Mouse (Mus musculus) midbrain, embryonic 11.5 days (tissue): Measurements from ENCODE around the gene Lpcat1. TPM values are rescaled to one million over a fixed set of nuclear protein-coding genes. Genes with fewer than 3 reads are reported as not detected.

Experiments used
- ATAC-seq: fragments of 200-750 bp; cut with Nextera tagmentation; 2 replicates; pipeline ENCODE4 v1.8.0; 2017; ENCODE audit warnings: moderate TSS enrichment, moderate library complexity; ENCODE audit not compliant: low FRiP score
- DNase-seq: peaks from one replicate; pipeline ENCODE4 v3.0.0; 2015; ENCODE audit warnings: low spot score; ENCODE audit errors: missing footprints
- H3K27ac ChIP-seq: fragments of 300-500 bp; sonication (generic); 2 replicates; pipeline ENCODE4 v1.5.1; 2014; ENCODE audit warnings: low read depth, low read length
- H3K27me3 ChIP-seq: fragments of 300-500 bp; sonication (generic); 2 replicates; pipeline ENCODE4 v1.6.1; 2014; ENCODE audit warnings: mild to moderate bottlenecking, low read length, moderate library complexity, mixed read lengths; ENCODE audit not compliant: control insufficient read depth, insufficient read depth
- H3K36me3 ChIP-seq: fragments of 300-500 bp; sonication (generic); 2 replicates; pipeline ENCODE4 v1.6.1; 2014; ENCODE audit warnings: mild to moderate bottlenecking, low read length, moderate library complexity, mixed read lengths; ENCODE audit not compliant: control insufficient read depth, insufficient read depth
- H3K4me1 ChIP-seq: fragments of 300-500 bp; sonication (generic); 2 replicates; pipeline ENCODE4 v1.6.1; 2014; ENCODE audit warnings: low read length; ENCODE audit not compliant: control insufficient read depth, insufficient read depth
- H3K4me2 ChIP-seq: fragments of 300-500 bp; sonication (generic); 2 replicates; pipeline ENCODE4 v1.6.1; 2014; ENCODE audit warnings: mild to moderate bottlenecking, moderate library complexity
- H3K4me3 ChIP-seq: fragments of 300-500 bp; sonication (generic); 2 replicates; pipeline ENCODE4 v1.5.1; 2014; ENCODE audit warnings: low read depth, low read length
- H3K9ac ChIP-seq: fragments of 300-500 bp; sonication (generic); 2 replicates; pipeline ENCODE4 v1.6.1; 2014; ENCODE audit warnings: low read length
- H3K9me3 ChIP-seq: fragments of 300-500 bp; sonication (generic); 2 replicates; pipeline ENCODE4 v1.6.1; 2016; ENCODE audit warnings: low read length; ENCODE audit not compliant: control insufficient read depth
- WGBS: fragments of 180-500 bp; shearing (Covaris S2); extraction: QIAGEN DNeasy Blood & Tissue Kit; methylation state at CpG from one replicate; pipeline ENCODE4 v1.1.7; 2014; 5-methylcytosine and 5-hydroxymethylcytosine counted together
- polyA plus RNA-seq: library from polyadenylated mRNA; unstranded; fragments of >200 nt; fragmentation: Nextera tagmentation; extraction: Ambion mirVana; gene quantifications from 2 replicates; pipeline ENCODE4 v1.2.1, GENCODE M21; 2014

The Lpcat1 gene
- polyA plus RNA-seq, 1 experiment from 2014 or later, result 52.0 TPM

- peaks cover 32% of the 10 kb centered on the region for H3K27me3 ChIP-seq
- H3K27ac ChIP-seq, result no peak overlapping the region
- peaks cover 3% of the 10 kb centered on the region; the same call in 1 of the 2 replicates for H3K4me1 ChIP-seq
- no peaks in the 10 kb centered on the region for H3K36me3 ChIP-seq
- H3K4me3 ChIP-seq, result no peak overlapping the region
- no peak overlapping the region for H3K9ac ChIP-seq
- DNase-seq (no peak), ATAC-seq (no peak)
- 64% methylated on average over 3 of the region's 3 CpGs for WGBS
- no peaks in the 10 kb centered on the region for H3K9me3 ChIP-seq
- H3K4me2 ChIP-seq, result no peak overlapping the region
Measured at GRCm38 (mm10) chr13:73535287-73535686, 68.3 kb downstream of the Lpcat1 start.

- under 1% methylated on average over 26 of the region's 26 CpGs for WGBS
- Histone ChIP-seq H3K9ac (peak within 1 kb of the TSS; percentile 2; the same call in 1 of the 2 replicates), H3K4me3 (peak within 1 kb of the TSS; percentile 38), H3K4me1 (peaks cover 3% of the 10 kb centered on the region; the same call in 1 of the 2 replicates), H3K36me3 (no peaks in the 10 kb centered on the region), H3K4me2 (peak within 1 kb of the TSS; percentile 49), H3K9me3 (no peaks in the 10 kb centered on the region), H3K27me3 (peaks cover 32% of the 10 kb centered on the region), H3K27ac (no peak within 1 kb of the TSS)
- peak; percentile 58 for ATAC-seq
- DNase-seq, result peak; percentile 90
Measured at GRCm38 (mm10) chr13:73536403-73536821, 69.4 kb downstream of the Lpcat1 start, which contains the start of gene Slc6a3. Gene Slc6a3, plus strand, starts transcription at chr13:73536747.

- Histone ChIP-seq H3K4me1 (peaks cover 3% of the 10 kb centered on the region; the same call in 1 of the 2 replicates), H3K27ac (no peak overlapping the region), H3K4me2 (peak overlapping the region; percentile 49), H3K9me3 (no peaks in the 10 kb centered on the region), H3K4me3 (peak overlapping the region; percentile 38), H3K36me3 (no peaks in the 10 kb centered on the region), H3K9ac (peak overlapping the region; percentile 2; the same call in 1 of the 2 replicates), H3K27me3 (peaks cover 32% of the 10 kb centered on the region)
- DNase-seq, result no peak
- 21% methylated on average over 13 of the region's 13 CpGs for WGBS
- peak; percentile 27; the same call in 1 of the 2 replicates for ATAC-seq
Measured at GRCm38 (mm10) chr13:73536824-73537223, 69.8 kb downstream of the Lpcat1 start.

- no peak overlapping the region for H3K4me3 ChIP-seq
- no peaks in the 10 kb centered on the region for H3K27me3 ChIP-seq
- no peak for ATAC-seq
- WGBS, result 88% methylated on average over 5 of the region's 5 CpGs
- H3K27ac ChIP-seq, result no peak overlapping the region
- no peak overlapping the region for H3K9ac ChIP-seq
- H3K4me1 ChIP-seq, result no peaks in the 10 kb centered on the region
- H3K9me3 ChIP-seq, result no peaks in the 10 kb centered on the region
- no peaks in the 10 kb centered on the region for H3K36me3 ChIP-seq
- DNase-seq, result no peak
- no peak overlapping the region for H3K4me2 ChIP-seq
Measured at GRCm38 (mm10) chr13:73564201-73564600, 97.2 kb downstream of the Lpcat1 start.

Other genes with a start within 250 kb of the Lpcat1 start
- gene Irx4, start 206.7 kb upstream of the Lpcat1 start, polyA plus RNA-seq, result 0.41 and 0.87 TPM in 2 replicates
- 125 and 128 TPM in 2 replicates for gene Mrpl36, start 138.7 kb upstream of the Lpcat1 start, polyA plus RNA-seq
- 305 and 326 TPM in 2 replicates for gene Ndufs6, start 138.7 kb upstream of the Lpcat1 start, polyA plus RNA-seq
- 0.11 and 0.30 TPM in 2 replicates for gene Slc6a3, start 69.5 kb downstream of the Lpcat1 start, polyA plus RNA-seq
- 106 and 118 TPM in 2 replicates for gene Clptm1l, start 136.8 kb downstream of the Lpcat1 start, polyA plus RNA-seq
- 2.1 and 2.5 TPM in 2 replicates for gene Tert, start 159.7 kb downstream of the Lpcat1 start, polyA plus RNA-seq
- not detected in 2 replicates for gene Slc6a18, start 210.8 kb downstream of the Lpcat1 start, polyA plus RNA-seq
- gene Slc6a19, start 237.7 kb downstream of the Lpcat1 start, polyA plus RNA-seq, result 0.14 and 0.17 TPM in 2 replicates